7 mouse cellular contexts compared by ENCODE assay signal in genomic region chr2:167634338-167634770, GRCm38 (mm10). TPM values are rescaled to one million over a fixed set of nuclear protein-coding genes. Genes with fewer than 3 reads are reported as not detected.
DNase-seq lines count a peak whose midpoint lies in the region; ATAC-seq and TF ChIP-seq lines count a peak whose summit lies in the region.

No protein-coding gene starts in this region.

- TF ChIP-seq CTCF in intestine, postnatal 0 days (IDR thresholded peaks at IDR 0.05; ENCODE audit: low read depth): no peak
- TF ChIP-seq CTCF in small intestine, adult 2 months (IDR thresholded peaks at IDR 0.05; ENCODE audit: extremely low read depth, insufficient read length, insufficient replicate concordance, low read depth, low read length): no peak

- ATAC-seq in intestine, postnatal 0 days: peak; percentile 68
- peak; percentile 66 for ATAC-seq in midbrain, embryonic 12.5 days (ENCODE audit: low FRiP score, low read depth)

- H3K27ac ChIP-seq in embryonic facial prominence, embryonic 10.5 days (replicated peaks): peak overlapping the region; percentile 79
- H3K27ac ChIP-seq in intestine, postnatal 0 days (ENCODE audit: low read depth, low read length): peak overlapping the region; percentile 60; the same call in 1 of the 2 replicates
- H3K27ac ChIP-seq in midbrain, embryonic 12.5 days (replicated peaks): 0 out of 2 replicates have a peak overlapping the region, but pooled peaks have one; percentile 35
- H3K27ac ChIP-seq in small intestine, adult 2 months (ENCODE audit: insufficient read depth, low read depth, low read length): peak overlapping the region; percentile 69

- H3K4me1 ChIP-seq in embryonic facial prominence, embryonic 10.5 days: peaks cover 46% of the 10 kb centered on the region
- peaks cover 26% of the 10 kb centered on the region for H3K4me1 ChIP-seq in intestine, postnatal 0 days (replicated peaks; ENCODE audit: control insufficient read depth, insufficient read depth, low read length)
- peaks cover 22% of the 10 kb centered on the region for H3K4me1 ChIP-seq in midbrain, embryonic 12.5 days
- H3K4me1 ChIP-seq in small intestine, adult 2 months (ENCODE audit: control insufficient read depth, insufficient read depth, insufficient read length, low read length): peaks cover 24% of the 10 kb centered on the region

- H3K9me3 ChIP-seq in embryonic facial prominence, embryonic 10.5 days: no peaks in the 10 kb centered on the region
- no peaks in the 10 kb centered on the region for H3K9me3 ChIP-seq in intestine, postnatal 0 days (ENCODE audit: control insufficient read depth)
- H3K9me3 ChIP-seq in midbrain, embryonic 12.5 days: no peaks in the 10 kb centered on the region

- 1% methylated on average over 15 of the region's 15 CpGs for WGBS in embryonic facial prominence, embryonic 10.5 days
- under 1% methylated on average over 15 of the region's 15 CpGs for WGBS in intestine, postnatal 0 days
- 0% methylated on average over 15 of the region's 15 CpGs for WGBS in midbrain, embryonic 12.5 days
- WGBS in small intestine, adult 2 months: under 1% methylated on average over 15 of the region's 15 CpGs

- peak overlapping the region; percentile 49 for H3K4me3 ChIP-seq in embryonic facial prominence, embryonic 10.5 days
- peak overlapping the region; percentile 18; the same call in 1 of the 2 replicates for H3K4me3 ChIP-seq in intestine, postnatal 0 days (ENCODE audit: low read depth, low read length)
- H3K4me3 ChIP-seq in midbrain, embryonic 12.5 days: peak overlapping the region; percentile 22
- H3K4me3 ChIP-seq in small intestine, adult 2 months (ENCODE audit: low read depth, low read length): no peak overlapping the region

- intact Hi-C loops in left cerebral cortex, postnatal 4 days (cut with DNase I): no loop called here

- DNase-seq in adrenal gland, postnatal 10 days: peak; percentile 97
- peak; percentile 98 for DNase-seq in embryonic facial prominence, embryonic 10.5 days (ENCODE audit: low spot score)
- peak; percentile 91 for DNase-seq in gonadal fat pad, adult 2 months (ENCODE audit: low read depth)
- peak; percentile 97 for DNase-seq in left cerebral cortex, postnatal 4 days

- H3K9ac ChIP-seq in intestine, postnatal 0 days (ENCODE audit: low read depth, low read length): no peak overlapping the region
- peak overlapping the region; percentile 46; the same call in 1 of the 2 replicates for H3K9ac ChIP-seq in midbrain, embryonic 12.5 days (replicated peaks)

- no peaks in the 10 kb centered on the region for H3K27me3 ChIP-seq in embryonic facial prominence, embryonic 10.5 days (replicated peaks; ENCODE audit: low read depth, poor library complexity, severe bottlenecking)
- H3K27me3 ChIP-seq in intestine, postnatal 0 days (replicated peaks; ENCODE audit: control insufficient read depth, insufficient read depth, low read length): no peaks in the 10 kb centered on the region
- H3K27me3 ChIP-seq in midbrain, embryonic 12.5 days: no peaks in the 10 kb centered on the region
- H3K27me3 ChIP-seq in small intestine, adult 2 months (ENCODE audit: control insufficient read depth, insufficient read depth, low read length): no peaks in the 10 kb centered on the region

- no peak for TF ChIP-seq POLR2A in small intestine, adult 2 months (IDR thresholded peaks at IDR 0.05; ENCODE audit: low read depth, low read length)

- H3K4me2 ChIP-seq in intestine, postnatal 0 days (replicated peaks; ENCODE audit: low read depth): peak overlapping the region; percentile 61
- peak overlapping the region; percentile 46 for H3K4me2 ChIP-seq in midbrain, embryonic 12.5 days (replicated peaks)

- H3K36me3 ChIP-seq in embryonic facial prominence, embryonic 10.5 days (replicated peaks): peaks cover 4% of the 10 kb centered on the region
- no peaks in the 10 kb centered on the region for H3K36me3 ChIP-seq in intestine, postnatal 0 days (ENCODE audit: control insufficient read depth, insufficient read depth)
- H3K36me3 ChIP-seq in midbrain, embryonic 12.5 days: 0 out of 2 replicates have a peak, but pooled peaks cover under 1% of the 10 kb centered on the region
- H3K36me3 ChIP-seq in small intestine, adult 2 months (ENCODE audit: control insufficient read depth, insufficient read depth, low read length): no peaks in the 10 kb centered on the region

RNA-seq across cellular contexts. Expression of gene Ube2v1, which starts 2.5 kb away (rescaled TPM):
- total RNA-seq in adrenal gland, postnatal 10 days (2021): 100 to 1,000 TPM; 159 to 162 TPM
- 384 and 394 TPM in 2 replicates for polyA plus RNA-seq in embryonic facial prominence, embryonic 10.5 days (2016; fragmentation: Nextera tagmentation; extraction: Ambion mirVana)
- 109 and 126 TPM in 2 replicates for polyA plus RNA-seq in gonadal fat pad, adult 2 months (2012; rRNA removed)
- 173 and 174 TPM in 2 replicates for polyA plus RNA-seq in intestine, postnatal 0 days (2015; fragmentation: Nextera tagmentation; extraction: Ambion mirVana)
- 100 to 1,000 TPM; 217 TPM for total RNA-seq in left cerebral cortex, postnatal 4 days (2021)
- polyA plus RNA-seq in midbrain, embryonic 12.5 days (2016; fragmentation: Nextera tagmentation; extraction: Ambion mirVana): 297 and 322 TPM in 2 replicates
- 58.0 and 89.8 TPM in 2 replicates for polyA plus RNA-seq in small intestine, adult 2 months (2012; rRNA removed)

RNA-seq across cellular contexts. Expression of gene Gm20431, which starts 26.9 kb away (rescaled TPM):
- 10 to 100 TPM; 16.4 to 17.5 TPM for total RNA-seq in adrenal gland, postnatal 10 days (2021)
- 0.68 and 4.9 TPM in 2 replicates for polyA plus RNA-seq in embryonic facial prominence, embryonic 10.5 days (2016; fragmentation: Nextera tagmentation; extraction: Ambion mirVana)
- polyA plus RNA-seq in gonadal fat pad, adult 2 months (2012; rRNA removed): 11.4 TPM in 1 of 2 replicates, not detected in the other
- 8.8 and 10.0 TPM in 2 replicates for polyA plus RNA-seq in intestine, postnatal 0 days (2015; fragmentation: Nextera tagmentation; extraction: Ambion mirVana)
- 10 to 100 TPM; 30.8 to 32.7 TPM for total RNA-seq in left cerebral cortex, postnatal 4 days (2021)
- polyA plus RNA-seq in midbrain, embryonic 12.5 days (2016; fragmentation: Nextera tagmentation; extraction: Ambion mirVana): 9.1 and 9.7 TPM in 2 replicates
- 0.10 TPM in 1 of 2 replicates, not detected in the other for polyA plus RNA-seq in small intestine, adult 2 months (2012; rRNA removed)

RNA-seq across cellular contexts. Expression of gene Cebpb, which starts 54.4 kb away (rescaled TPM):
- total RNA-seq in adrenal gland, postnatal 10 days (2021): 100 to 1,000 TPM; 269 to 439 TPM
- polyA plus RNA-seq in embryonic facial prominence, embryonic 10.5 days (2016; fragmentation: Nextera tagmentation; extraction: Ambion mirVana): 1.7 and 1.8 TPM in 2 replicates
- 162 and 211 TPM in 2 replicates for polyA plus RNA-seq in gonadal fat pad, adult 2 months (2012; rRNA removed)
- polyA plus RNA-seq in intestine, postnatal 0 days (2015; fragmentation: Nextera tagmentation; extraction: Ambion mirVana): 49.8 and 52.6 TPM in 2 replicates
- total RNA-seq in left cerebral cortex, postnatal 4 days (2021): 1 to 10 TPM; 3.8 to 5.5 TPM
- 2.7 and 3.1 TPM in 2 replicates for polyA plus RNA-seq in midbrain, embryonic 12.5 days (2016; fragmentation: Nextera tagmentation; extraction: Ambion mirVana)
- polyA plus RNA-seq in small intestine, adult 2 months (2012; rRNA removed): 194 and 386 TPM in 2 replicates

RNA-seq across cellular contexts. Expression of gene Tmem189, which starts 55.3 kb away (rescaled TPM):
- total RNA-seq in adrenal gland, postnatal 10 days (2021): 10 to 100 TPM; 31.2 to 33.5 TPM
- 40.2 and 43.7 TPM in 2 replicates for polyA plus RNA-seq in embryonic facial prominence, embryonic 10.5 days (2016; fragmentation: Nextera tagmentation; extraction: Ambion mirVana)
- 210 and 219 TPM in 2 replicates for polyA plus RNA-seq in gonadal fat pad, adult 2 months (2012; rRNA removed)
- 25.0 and 26.8 TPM in 2 replicates for polyA plus RNA-seq in intestine, postnatal 0 days (2015; fragmentation: Nextera tagmentation; extraction: Ambion mirVana)
- total RNA-seq in left cerebral cortex, postnatal 4 days (2021): 10 to 100 TPM; 37.6 to 39.2 TPM
- polyA plus RNA-seq in midbrain, embryonic 12.5 days (2016; fragmentation: Nextera tagmentation; extraction: Ambion mirVana): 33.6 and 36.5 TPM in 2 replicates
- polyA plus RNA-seq in small intestine, adult 2 months (2012; rRNA removed): 28.0 and 105 TPM in 2 replicates

Comparison
In these comparisons a context has a peak if more than half of its experiments do, and no peak if none do; other contexts are left out.
1. RNA of gene Cebpb, which starts 54.4 kb away (polyA plus RNA-seq): 194 to 386 TPM in small intestine, adult 2 months, 162 to 211 TPM in gonadal fat pad, adult 2 months and 49.8 to 52.6 TPM in intestine, postnatal 0 days; 2.7 to 3.1 TPM in midbrain, embryonic 12.5 days and 1.7 to 1.8 TPM in embryonic facial prominence, embryonic 10.5 days; every median in the first group is over 10 times any median in the second.
2. Peak in every context shown above with its lines, with median percentiles within 50 percentile points of each other: DNase-seq and H3K27ac ChIP-seq.